Mouse (Mus musculus) adrenal gland, postnatal 25 days (tissue): Measurements from ENCODE around the gene Copg1. TPM values are rescaled to one million over a fixed set of nuclear protein-coding genes. Genes with fewer than 3 reads are reported as not detected.
"Not testable (repeated sequence)": the region's sequence is repeated elsewhere in the genome, so short reads cannot be mapped to it uniquely, and the experiment has no call there.

Source experiments
- DNase-seq: peaks from one replicate; pipeline ENCODE4 v3.0.0; 2021; ENCODE audit warnings: mixed read lengths
- total RNA-seq: library from RNA; stranded (reverse); gene quantifications from 2 replicates; pipeline ENCODE4 v1.2.3, GENCODE M21; 2021

The Copg1 gene
- total RNA-seq, 1 experiment from 2014 or later = 108 TPM

DNA sequence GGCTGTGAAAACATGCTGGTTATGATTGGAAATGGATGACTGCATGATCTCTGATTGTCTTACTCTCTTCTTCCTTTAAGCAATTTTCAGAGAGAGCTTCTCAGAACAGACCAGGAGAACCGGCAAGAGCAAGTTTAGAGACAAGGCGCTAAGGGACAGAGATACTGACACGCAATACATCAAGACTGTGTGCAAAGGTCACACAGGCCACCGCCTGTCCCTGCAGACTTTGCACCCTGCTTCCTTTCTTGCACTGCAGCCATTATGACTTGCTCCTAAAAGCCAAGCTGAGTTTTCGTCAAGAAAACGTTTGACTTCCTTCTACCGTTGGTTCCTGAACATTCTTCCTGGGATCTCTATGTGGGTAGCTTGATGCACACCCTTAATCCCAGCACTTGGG is 12.1 kb upstream of the Copg1 start:
- DNase-seq = no peak

DNA sequence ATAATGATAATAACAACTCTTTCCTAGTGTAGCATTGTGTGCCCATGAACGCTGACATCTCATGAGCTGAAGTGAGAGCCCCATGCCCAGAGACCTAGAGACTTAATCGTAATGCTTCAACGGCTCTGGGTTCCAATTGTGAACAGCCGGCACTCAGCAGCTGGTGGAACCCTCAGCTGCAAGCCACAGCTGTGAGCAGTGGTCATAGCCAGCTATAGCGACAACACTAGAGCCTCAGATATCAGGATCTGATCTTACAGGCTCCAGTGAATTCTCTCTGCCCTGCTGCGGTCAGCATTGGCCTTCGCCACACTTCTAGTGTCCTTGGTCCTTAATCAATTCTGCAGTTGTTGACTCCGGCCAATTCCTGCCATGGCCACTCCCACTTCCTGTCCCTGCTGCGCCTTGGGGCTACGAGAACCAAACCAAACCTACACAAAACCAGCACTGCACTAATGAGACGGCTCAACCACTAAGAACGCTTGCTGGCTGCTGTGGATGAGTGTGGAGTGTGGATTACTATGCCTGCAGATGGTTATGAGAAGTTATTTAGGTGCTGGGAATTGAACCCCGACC is 11.5 kb upstream of the Copg1 start:
- peak; percentile 54 for DNase-seq

DNA sequence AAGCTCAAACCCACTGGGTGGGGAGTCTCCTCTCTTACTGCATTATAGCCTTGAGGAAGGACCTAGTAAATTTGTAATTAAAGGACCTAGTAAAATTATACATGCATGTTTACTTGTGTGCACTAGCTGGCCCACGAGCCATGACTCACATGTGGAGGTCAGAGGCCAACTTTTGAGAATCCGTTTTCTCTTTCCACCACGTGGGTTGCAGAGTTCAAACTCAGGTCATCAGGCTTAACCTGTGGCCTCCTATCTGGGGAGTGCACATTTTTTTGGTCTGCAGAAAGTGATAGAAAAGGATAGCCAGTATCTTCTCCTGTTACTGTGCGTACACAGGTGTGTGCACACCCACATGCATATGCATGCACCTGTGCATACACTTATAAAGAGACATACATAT is 8.6 kb upstream of the Copg1 start:
- DNase-seq = no peak

DNA sequence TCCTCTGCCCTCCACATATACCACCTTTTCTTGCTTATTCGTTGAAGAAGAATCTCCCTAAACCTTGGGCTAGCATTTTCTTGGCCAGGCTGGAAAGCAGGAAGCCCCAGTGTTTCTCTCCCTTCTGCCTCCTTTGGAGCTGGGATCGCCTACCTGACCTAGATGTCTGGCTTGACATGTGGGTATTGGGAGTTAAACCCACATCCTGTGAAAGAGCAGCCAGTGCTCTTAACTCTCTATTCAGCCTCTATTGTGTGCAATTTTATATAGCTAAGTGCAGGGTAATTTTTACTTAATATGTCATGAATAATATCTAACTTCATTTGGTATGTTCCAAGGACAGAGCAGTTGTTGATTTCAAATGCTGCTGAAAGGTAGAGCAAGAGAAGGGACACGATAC is 8.0 kb upstream of the Copg1 start:
- no peak for DNase-seq

DNA sequence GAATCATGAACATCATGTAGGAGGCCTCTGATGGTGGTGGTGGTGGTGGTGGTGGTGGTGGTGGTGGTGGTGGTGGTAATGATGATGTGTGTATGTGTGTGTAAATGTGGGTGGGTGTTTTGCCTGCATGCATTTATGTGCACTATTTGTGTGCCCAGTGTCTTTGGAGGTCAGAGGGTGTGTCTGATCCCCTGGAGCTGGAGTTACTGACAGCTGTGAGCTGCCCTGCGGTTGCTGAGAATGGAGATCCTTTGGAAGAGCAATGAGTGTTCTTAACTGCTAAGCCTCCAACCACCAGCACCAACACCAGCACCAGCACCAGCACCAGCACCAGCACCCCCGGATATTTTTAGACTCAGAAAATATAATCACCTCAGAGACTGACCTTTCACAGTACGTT is 5.4 kb upstream of the Copg1 start:
- DNase-seq = no peak

DNA sequence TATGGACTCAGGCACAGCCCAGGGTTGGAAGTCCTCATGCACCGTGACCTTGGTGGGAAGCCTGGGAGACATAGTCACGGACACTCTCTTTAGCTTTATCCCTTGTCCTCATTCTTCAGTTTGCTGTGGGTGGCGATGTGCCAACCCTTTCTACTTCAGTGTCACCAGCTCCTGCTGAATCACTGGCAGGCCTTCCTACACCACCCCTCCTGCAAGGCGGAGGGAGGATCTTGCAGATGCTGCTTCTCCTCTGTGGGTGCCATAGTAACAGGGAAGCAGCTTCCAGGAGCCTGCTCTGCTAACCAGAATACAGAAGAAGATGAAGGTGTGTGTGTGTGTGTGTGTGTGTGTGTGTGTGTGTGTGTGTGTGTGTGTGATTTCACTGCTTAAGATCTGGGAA is 4.8 kb upstream of the Copg1 start:
- peak; percentile 83 for DNase-seq

DNA sequence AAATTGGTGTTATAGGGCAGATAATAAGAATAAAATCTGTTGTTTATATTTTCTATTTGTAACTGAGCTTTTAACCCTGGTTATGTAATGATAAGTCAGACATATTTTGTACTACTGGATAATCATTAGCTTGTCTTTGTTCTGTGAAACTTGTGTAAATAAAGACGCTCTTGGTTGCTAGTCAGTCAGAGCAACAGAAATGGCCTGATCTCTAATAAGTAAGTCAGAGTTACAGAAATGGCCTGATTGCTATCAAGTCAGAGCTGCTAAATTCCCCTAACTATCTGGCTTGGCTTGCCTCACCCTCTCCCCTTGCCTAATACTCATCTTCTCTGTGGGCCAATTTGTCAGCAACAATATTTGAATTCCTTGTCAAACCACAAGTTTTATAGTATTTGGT is 893 bp upstream of the Copg1 start:
- DNase-seq = no peak

DNA sequence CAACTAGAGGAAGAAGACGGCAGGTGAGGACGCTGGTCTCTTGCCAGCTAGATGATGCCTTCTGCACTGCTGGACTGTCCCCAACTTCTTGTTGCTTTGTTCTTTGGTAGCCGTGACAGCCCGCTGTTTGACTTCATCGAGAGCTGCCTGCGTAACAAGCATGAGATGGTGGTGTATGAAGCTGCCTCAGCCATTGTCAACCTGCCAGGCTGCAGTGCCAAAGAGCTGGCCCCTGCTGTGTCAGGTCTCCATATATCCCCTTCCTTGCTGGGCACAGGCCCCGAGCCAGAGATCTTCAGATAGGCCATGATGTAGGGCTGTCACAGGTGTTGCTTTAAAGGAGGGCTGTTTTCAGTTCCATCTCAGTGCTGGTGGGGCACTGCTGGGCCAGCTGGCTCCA is 6.3 kb downstream of the Copg1 start:
- no peak for DNase-seq

DNA sequence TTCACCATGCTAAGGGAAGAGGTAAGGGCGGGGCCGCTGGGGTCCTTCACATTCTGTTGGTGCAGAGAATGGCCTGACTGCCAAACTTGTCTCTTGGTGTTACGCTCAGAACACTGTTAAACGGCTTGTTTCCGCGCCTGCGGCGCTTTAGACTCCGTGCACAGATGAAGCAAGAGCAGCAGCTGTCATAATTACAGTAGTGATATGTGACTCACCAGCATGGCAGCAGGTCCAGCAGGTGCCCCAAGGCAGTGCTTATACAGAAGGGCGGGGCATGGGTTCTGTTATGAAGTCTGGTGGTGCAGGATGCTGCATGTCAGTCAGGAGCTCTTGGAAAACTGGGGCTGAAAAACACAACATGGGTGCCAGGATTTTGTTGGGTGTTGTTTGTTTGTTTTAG is 10.4 kb downstream of the Copg1 start:
- peak; percentile 22 for DNase-seq

DNA sequence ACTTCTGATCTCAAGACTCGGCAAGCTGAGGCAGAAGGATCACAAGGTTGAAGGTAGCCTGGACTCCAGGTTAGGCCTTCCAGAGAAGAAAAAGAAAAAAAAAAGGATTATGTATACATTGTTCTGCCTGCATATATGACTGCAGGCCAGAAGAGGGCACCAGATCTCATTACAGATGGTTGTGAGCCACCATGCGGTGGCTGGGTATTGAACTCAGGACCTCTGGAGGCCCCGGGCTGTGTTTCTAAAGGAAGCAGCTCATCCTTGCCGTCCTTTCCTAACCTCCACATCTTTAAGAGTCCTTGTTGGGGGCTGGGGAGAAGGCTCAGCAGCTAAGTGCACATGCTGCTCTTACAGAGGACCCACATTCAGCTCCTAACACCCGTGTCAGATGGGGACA is 19.0 kb downstream of the Copg1 start:
- DNase-seq = no peak

DNA sequence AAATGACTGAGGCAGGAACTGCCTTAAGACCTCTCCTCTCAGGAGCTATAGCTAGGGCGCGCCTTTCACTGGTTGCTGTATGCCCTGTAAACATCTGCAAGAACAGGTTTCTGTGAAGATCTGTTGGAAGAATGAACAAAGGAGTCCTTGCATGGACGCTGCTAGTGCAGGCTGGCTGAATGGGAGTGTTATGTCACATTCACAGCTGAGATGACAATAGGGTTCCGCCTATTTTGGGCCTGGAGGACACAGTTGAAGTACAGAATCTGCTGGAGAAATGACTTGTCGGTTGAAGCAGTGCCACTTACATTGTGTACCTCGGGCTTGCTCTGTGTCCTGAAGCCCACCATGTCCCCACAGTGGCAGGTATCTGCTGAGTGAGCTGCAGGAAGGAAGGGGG is 21.6 kb downstream of the Copg1 start:
- DNase-seq = no peak

DNA sequence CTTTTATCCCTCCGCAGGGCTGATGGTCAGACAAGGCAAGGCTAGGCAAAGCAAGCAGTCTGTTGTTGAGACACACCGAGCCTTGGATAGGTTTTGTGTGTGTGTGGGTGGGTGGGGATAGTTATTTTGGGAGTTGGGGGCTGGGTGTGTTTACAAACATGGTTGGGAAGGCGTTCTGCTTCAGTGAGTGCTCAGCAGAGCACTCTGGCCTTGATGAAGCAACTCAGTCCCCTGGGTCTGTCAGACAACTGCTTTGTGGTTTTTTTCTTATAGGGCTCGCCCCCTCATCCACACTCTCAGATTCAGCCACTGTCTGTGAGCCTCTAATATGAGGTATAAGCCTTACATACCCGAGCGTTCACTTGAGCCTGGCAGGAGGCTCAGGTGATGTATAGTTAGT is 23.9 kb downstream of the Copg1 start:
- no peak for DNase-seq

DNA sequence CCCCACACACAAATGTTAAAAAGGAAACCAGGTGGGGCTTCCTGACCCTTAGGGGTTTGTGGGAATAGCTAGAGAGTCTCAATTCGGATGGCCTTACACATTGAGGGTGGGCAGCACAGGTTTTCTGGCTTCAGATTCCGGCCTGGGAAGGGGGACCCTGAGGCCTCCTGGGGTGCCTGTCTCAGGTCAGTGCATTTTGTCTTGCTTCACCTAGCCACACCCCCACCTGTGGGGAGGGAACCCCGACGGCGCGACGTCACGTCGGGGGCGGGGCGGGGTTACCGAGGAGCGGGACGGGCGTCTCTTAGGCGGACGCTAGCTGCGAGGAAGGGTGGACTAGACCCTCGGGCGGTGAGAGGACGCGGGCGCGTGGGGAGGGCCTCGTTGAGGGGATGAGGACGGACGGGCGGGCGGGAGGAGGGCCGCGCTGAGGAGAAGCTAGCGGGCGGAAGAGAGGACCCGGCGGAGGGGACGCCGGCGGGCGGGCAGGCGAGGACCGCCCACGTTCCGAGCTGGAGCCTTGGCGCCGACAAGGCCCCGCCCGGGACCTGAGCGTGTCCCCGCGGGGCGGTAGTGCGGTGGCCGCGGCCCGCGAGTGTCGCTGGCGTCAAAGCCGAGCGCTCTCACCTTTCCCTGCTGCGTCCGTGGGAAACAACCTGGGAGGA is 26.2 kb downstream of the Copg1 start, which contains the start of gene Hmces:
TSS of gene Hmces (plus strand) at position 275 of the 665 bp plus-strand sequence.
- peak; percentile 83 for DNase-seq

DNA sequence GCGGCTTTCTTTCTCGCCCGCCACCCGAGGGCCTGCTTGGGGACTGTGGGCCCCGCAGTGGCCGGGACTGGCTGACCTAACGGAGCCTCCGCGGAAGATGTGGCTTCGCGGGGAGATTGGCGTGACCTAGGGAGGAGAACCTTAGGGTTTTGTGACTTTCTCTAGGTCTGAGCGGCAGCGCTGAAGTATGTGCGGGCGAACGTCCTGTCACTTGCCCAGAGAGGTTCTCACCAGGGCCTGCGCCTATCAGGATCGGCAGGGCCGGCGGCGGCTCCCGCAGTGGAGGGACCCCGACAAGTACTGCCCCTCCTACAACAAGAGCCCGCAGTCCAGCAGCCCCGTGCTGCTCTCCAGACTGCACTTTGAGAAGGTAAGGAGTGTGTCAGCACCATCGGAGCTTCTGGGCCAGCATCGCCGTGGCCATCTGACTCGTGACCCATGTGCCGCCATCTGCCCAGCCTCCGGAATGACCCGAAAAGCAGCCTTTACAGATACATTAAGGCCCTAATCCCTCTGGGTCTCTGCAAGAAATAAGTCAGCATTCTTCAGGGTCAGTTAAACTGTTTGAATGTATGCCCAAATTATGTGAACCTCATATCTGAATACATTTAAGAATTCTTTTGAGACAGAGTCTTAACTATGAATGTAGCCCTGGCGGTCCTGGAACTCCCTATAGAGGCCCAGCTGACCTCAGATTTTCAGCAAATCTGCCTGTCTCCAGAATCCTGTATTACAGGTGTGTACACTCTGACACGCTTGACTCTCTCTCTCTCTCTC is 26.9 kb downstream of the Copg1 start:
- DNase-seq = peak; percentile 47

DNA sequence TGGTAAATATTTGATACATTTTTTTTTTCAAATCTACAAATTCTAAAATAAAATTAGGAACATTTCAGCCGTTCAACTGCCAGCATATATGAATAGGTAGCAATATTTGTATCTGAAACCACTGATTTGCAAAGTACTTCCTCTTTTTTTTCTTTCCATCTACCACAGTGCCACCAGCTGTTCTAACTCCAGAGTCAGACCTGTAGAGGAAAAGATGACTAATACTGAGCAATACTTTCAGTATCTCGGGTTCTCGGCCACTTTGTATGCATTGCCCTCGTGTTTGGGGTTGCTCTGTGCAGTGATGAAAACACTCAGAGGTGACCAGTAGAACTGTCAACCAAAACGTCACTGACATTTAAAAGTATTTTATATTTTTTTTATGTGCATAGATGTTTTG is 28.3 kb downstream of the Copg1 start:
- no peak for DNase-seq

DNA sequence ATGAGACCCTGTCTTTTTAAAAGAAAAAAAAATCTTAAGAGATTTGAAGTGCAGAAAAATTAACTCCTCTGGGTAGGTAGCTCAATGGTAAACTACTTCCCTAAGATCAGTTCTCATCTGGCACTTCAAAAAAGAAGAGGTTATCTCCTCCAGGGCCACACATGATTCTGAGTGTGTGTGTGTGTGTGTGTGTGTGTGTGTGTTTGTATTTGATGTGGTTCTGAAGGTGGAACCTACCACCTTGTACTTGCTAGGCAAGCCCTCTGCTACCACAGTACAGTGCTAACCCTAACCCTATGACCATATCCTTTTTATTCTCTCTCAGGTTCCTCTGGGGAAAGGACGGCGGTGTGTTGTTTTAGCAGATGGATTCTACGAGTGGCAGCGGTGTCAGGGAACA is 33.6 kb downstream of the Copg1 start:
- no peak for DNase-seq

DNA sequence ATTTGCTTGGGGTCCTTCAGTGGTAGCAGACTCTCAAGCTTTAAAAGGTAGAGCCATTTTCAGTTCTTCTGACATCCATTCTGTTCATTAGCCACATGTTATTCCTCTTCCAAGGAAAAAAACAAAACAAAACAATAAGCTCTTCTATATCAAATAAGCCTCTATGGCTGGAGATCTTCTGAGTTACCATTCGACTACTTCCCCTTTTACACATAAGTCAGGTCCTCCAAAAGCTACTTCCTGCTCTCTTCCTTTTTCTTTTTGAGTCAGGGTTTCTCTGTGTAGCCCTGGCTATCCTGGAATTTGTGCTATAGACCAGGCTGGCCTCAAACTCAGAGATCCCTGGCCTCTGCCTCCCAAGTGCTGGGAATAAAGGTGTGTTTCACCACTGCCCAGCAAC is 36.0 kb downstream of the Copg1 start:
- no peak for DNase-seq

DNA sequence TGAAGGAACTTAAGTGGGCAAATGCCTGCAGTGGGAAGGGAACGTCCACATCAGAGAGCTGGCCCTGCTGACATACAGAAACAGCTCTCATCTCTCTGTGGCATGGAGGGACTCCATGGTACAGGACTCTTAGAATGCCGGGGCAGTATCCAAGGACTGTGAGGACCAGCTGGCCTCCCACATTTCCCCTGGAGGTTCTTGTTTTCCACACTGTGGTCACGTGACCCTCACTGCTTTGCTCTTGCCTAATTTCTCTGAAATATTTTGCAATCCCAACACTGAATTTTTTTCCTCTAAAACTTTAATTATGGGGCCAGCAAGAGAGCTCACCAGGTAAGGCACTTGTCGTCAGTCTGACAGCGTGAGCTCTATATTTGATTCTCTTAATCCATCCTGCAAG is 47.4 kb downstream of the Copg1 start:
- no peak for DNase-seq

DNA sequence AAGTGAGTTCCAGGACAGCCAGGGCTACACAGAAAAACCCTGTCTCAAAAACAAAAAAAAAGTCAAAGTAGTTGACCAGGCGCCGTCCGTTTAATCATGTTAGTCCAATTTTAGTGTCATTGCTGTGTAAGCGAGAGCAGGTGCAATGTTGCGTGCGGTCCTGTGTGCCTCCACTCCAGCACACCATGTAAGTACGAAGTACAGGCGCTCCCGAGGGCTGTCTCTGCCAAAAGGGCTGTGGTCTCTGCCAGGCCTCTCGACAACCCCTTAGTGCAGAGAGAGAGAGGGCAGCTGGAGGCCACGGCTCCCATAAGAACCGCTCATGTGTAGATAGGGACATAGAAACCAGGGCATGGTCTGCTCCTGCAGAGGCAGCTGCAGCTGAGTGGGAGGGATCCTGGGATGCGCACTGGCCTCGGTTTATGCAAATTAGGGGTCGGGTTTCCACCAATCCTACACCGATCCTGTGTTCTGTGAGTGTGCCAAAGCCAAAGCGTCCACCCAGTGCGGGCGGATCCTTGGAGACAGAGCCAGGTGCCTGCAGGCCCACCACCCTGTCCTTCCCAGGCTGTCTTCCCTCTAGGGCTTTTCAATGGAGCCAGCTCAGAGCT is 49.7 kb downstream of the Copg1 start:
- peak; percentile 20 for DNase-seq

DNA sequence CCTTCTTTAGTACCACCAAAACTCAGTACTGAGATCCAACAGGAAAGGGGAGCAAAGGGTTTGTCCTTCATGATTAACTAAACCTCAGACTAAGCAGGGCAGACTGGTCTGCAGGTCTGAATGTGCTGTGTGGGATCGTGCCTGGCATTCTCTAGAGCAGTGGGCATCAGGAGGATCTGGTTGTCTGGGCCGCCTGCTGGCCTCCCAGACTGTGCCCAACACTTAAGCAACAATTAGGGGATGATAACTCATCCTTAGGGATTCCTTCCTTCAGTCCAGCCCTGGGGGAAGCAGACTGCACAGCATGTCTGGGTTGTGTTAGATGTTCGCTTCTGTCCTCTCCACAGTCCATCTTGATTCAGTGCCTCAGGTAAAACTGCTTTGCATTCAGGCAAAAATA is 51.3 kb downstream of the Copg1 start:
- DNase-seq = no peak

DNA sequence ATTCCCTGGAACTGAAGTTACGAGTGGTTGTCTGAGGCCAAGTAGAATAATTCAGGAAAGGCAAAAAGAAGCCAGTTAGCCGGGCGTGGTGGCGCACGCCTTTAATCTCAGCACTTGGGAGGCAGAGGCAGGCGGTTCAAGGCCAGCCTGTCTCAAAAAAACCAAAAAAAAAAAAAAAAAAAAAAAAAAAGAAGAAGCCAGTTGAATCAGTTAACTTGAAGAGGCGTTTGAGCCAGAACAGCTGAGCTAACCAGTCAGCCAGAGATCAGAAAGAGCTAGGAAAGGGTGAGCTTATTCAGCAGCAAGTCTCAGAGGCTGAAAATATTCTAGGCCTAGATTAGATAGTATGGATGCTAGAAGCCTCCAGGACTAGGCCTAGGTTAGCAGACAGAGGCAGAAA is 54.6 kb downstream of the Copg1 start:
- DNase-seq = no peak

DNA sequence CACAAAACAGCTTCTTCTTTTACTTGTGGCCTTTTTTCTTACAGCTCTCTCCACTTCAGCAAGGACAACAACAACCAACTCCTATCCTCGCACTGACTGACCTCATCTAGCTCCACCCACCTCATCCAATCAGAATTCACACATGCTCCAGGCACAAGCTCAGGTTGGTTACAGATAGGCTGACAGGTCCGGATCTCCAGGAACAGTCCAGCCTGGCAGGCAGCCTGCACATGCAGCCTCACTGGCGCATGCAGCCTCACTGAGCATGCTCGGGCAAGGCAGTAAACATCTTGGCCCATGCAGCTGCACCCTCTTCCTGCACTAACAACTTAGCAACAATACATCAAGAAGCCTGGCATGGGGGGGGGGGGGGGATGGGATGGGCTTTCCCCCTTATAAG is 74.8 kb downstream of the Copg1 start:
- DNase-seq = not testable (repeated sequence)
